In the genomic region with DNA sequence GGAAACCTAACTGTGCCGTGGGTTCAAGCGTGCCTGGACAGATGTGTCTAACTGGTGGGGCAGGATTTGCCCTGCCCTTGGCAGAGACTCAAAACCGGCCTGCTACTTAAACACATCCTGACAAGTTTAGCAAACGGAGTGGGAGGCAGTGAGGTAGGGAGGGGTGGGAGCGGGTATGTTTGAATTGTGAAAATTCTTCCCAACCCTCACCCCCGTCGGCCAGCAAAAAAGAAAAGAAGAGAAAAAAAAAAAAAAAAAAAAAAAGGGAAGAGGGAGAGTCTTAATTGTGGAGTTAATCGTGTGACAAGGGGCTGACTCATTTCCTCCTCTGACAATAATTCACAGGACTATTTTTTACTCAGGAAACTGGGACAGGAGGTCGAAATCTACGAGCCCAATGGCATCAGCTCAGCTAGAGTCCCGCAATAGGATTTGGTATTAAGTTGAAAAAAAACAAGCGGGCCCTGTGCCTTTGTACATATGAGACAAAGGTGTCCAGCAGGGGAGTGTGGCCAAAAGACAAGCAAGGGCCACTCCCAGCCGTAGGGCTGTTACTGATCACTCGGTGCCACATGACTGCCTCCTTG, we compare ENCODE assay signal across 8 mouse cellular contexts. TPM values are rescaled to one million over a fixed set of nuclear protein-coding genes. Genes with fewer than 3 reads are reported as not detected.
DNase-seq lines count a peak whose midpoint lies in the region; ATAC-seq and TF ChIP-seq lines count a peak whose summit lies in the region.

No protein-coding gene starts in this region.

- no peak for DNase-seq in hindbrain, postnatal 0 days (ENCODE audit: low spot score)
- no peak for DNase-seq in hindbrain, embryonic 14.5 days (ENCODE audit: low spot score)
- peak; percentile 80 for DNase-seq in kidney, adult 18-20 months
- peak; percentile 68 for DNase-seq in lung, postnatal 14 days
- DNase-seq in frontal cortex, adult 2 months (ENCODE audit: extremely low spot score in 1 of 2, low spot score in 1 of 2): no peak
- DNase-seq in spleen, postnatal 14 days (ENCODE audit: low spot score in 2 of 2): no peak
- no peak for DNase-seq in ovary, postnatal 10 days (ENCODE audit: low spot score)

- H3K4me2 ChIP-seq in hindbrain, postnatal 0 days (ENCODE audit: low read depth, low read length): peak overlapping the region; percentile 10; the same call in 1 of the 2 replicates
- no peak overlapping the region; the same call in 1 of the 2 replicates for H3K4me2 ChIP-seq in hindbrain, embryonic 14.5 days (replicated peaks)
- no peak overlapping the region; the same call in 1 of the 2 replicates for H3K4me2 ChIP-seq in embryonic facial prominence, embryonic 15.5 days (replicated peaks)

- H3K4me3 ChIP-seq in hindbrain, postnatal 0 days (ENCODE audit: low read length): no peak overlapping the region
- no peak overlapping the region for H3K4me3 ChIP-seq in hindbrain, embryonic 14.5 days (replicated peaks; ENCODE audit: low read length)
- no peak overlapping the region for H3K4me3 ChIP-seq in embryonic facial prominence, embryonic 15.5 days (replicated peaks)

- H3K9ac ChIP-seq in hindbrain, postnatal 0 days (replicated peaks; ENCODE audit: low read length): no peak overlapping the region
- no peak overlapping the region for H3K9ac ChIP-seq in hindbrain, embryonic 14.5 days
- H3K9ac ChIP-seq in embryonic facial prominence, embryonic 15.5 days: no peak overlapping the region

- H3K36me3 ChIP-seq in hindbrain, postnatal 0 days (ENCODE audit: insufficient read depth, low read length): no peaks in the 10 kb centered on the region
- H3K36me3 ChIP-seq in hindbrain, embryonic 14.5 days (replicated peaks; ENCODE audit: control insufficient read depth, insufficient read depth): no peaks in the 10 kb centered on the region
- H3K36me3 ChIP-seq in embryonic facial prominence, embryonic 15.5 days: no peaks in the 10 kb centered on the region

- H3K4me1 ChIP-seq in hindbrain, postnatal 0 days (ENCODE audit: insufficient read depth, low read length): no peaks in the 10 kb centered on the region
- no peaks in the 10 kb centered on the region; the same call in 1 of the 2 replicates for H3K4me1 ChIP-seq in hindbrain, embryonic 14.5 days (replicated peaks; ENCODE audit: control insufficient read depth, insufficient read depth, low read length)
- H3K4me1 ChIP-seq in embryonic facial prominence, embryonic 15.5 days: peaks cover 31% of the 10 kb centered on the region

- ATAC-seq in hindbrain, postnatal 0 days: no peak
- ATAC-seq in hindbrain, embryonic 14.5 days (ENCODE audit: low FRiP score): no peak
- ATAC-seq in embryonic facial prominence, embryonic 15.5 days (ENCODE audit: insufficient number of reproducible peaks, low FRiP score, low TSS enrichment, low read depth): peak; percentile 30; the same call in 1 of the 2 replicates

- TF ChIP-seq CTCF in hindbrain, postnatal 0 days (IDR thresholded peaks at IDR 0.05; ENCODE audit: low read depth): no peak

- no peaks in the 10 kb centered on the region for H3K9me3 ChIP-seq in hindbrain, postnatal 0 days (ENCODE audit: low read length)
- no peaks in the 10 kb centered on the region for H3K9me3 ChIP-seq in hindbrain, embryonic 14.5 days (ENCODE audit: control insufficient read depth, low read length)
- no peaks in the 10 kb centered on the region for H3K9me3 ChIP-seq in embryonic facial prominence, embryonic 15.5 days (replicated peaks)

- no peak overlapping the region for H3K27ac ChIP-seq in hindbrain, postnatal 0 days
- H3K27ac ChIP-seq in hindbrain, embryonic 14.5 days: no peak overlapping the region
- peak overlapping the region; percentile 75 for H3K27ac ChIP-seq in embryonic facial prominence, embryonic 15.5 days (replicated peaks)

- H3K27me3 ChIP-seq in hindbrain, postnatal 0 days (ENCODE audit: insufficient read depth, low read length): no peaks in the 10 kb centered on the region
- H3K27me3 ChIP-seq in hindbrain, embryonic 14.5 days (ENCODE audit: control insufficient read depth, insufficient read depth, low read length): peaks cover 13% of the 10 kb centered on the region
- H3K27me3 ChIP-seq in embryonic facial prominence, embryonic 15.5 days: no peaks in the 10 kb centered on the region

- 23% methylated on average over 14 of the region's 14 CpGs for WGBS in hindbrain, postnatal 0 days
- 21% methylated on average over 14 of the region's 14 CpGs for WGBS in hindbrain, embryonic 14.5 days
- 21% methylated on average over 14 of the region's 14 CpGs for WGBS in embryonic facial prominence, embryonic 15.5 days

RNA-seq across cellular contexts. Expression of a gene that starts 46.0 kb away (rescaled TPM):
- total RNA-seq in hindbrain, postnatal 0 days (2014; rRNA removed): 64.9 and 67.8 TPM in 2 replicates
- polyA plus RNA-seq in hindbrain, postnatal 0 days (2015; fragmentation: Nextera tagmentation; extraction: Ambion mirVana): 131 and 137 TPM in 2 replicates
- 135 and 140 TPM in 2 replicates for polyA plus RNA-seq in hindbrain, embryonic 14.5 days (2014; fragmentation: Nextera tagmentation; extraction: Ambion mirVana)
- polyA plus RNA-seq in embryonic facial prominence, embryonic 15.5 days (2015; fragmentation: Nextera tagmentation; extraction: Ambion mirVana): 242 and 268 TPM in 2 replicates
- polyA plus RNA-seq in frontal cortex, adult 2 months (2012; rRNA removed): 297 and 316 TPM in 2 replicates

Comparison
In these comparisons a context has a peak if more than half of its experiments do, and no peak if none do; other contexts are left out.
1. DNase-seq: peak in kidney, adult 18-20 months (single experiment) and lung, postnatal 14 days (single experiment); none in hindbrain, postnatal 0 days (single experiment), hindbrain, embryonic 14.5 days (single experiment), frontal cortex, adult 2 months (0 of 2), spleen, postnatal 14 days (0 of 2) and ovary, postnatal 10 days (single experiment).